Mouse (Mus musculus): Measurements from ENCODE around the gene Tmem235. TPM values are rescaled to one million over a fixed set of nuclear protein-coding genes. Genes with fewer than 3 reads are reported as not detected.

Gene Tmem235
- total RNA-seq, 2 experiments from 2014 or later: 0.33 TPM; not detected in 1

- DNase-seq: no peak
Measured at GRCm38 (mm10) chr11:117865988-117866387, 5.4 kb downstream of the Tmem235 start.

GRCm38 (mm10) chr11:117870688-117871365 is 10.3 kb downstream of the Tmem235 start:
- DNase-seq: peak; percentile 71

GRCm38 (mm10) chr11:117871376-117871775 is 10.8 kb downstream of the Tmem235 start:
- DNase-seq: no peak

- DNase-seq: no peak
Measured at GRCm38 (mm10) chr11:117871911-117872584, 11.5 kb downstream of the Tmem235 start.

GRCm38 (mm10) chr11:117872861-117873608 is 12.5 kb downstream of the Tmem235 start, which contains the start of gene Tha1:
Tha1 (minus strand) TSS chr11:117873481.
- peak; percentile 68 to 73 for DNase-seq

GRCm38 (mm10) chr11:117874419-117874818 is 13.9 kb downstream of the Tmem235 start:
- no peak for DNase-seq

GRCm38 (mm10) chr11:117875681-117876080 is 15.1 kb downstream of the Tmem235 start:
- no peak for DNase-seq

- peak; percentile 27 to 44 for DNase-seq
Measured at GRCm38 (mm10) chr11:117877917-117878745, 17.6 kb downstream of the Tmem235 start.

GRCm38 (mm10) chr11:117878892-117879291 is 18.3 kb downstream of the Tmem235 start:
- DNase-seq: no peak

GRCm38 (mm10) chr11:117879676-117880075 is 19.1 kb downstream of the Tmem235 start:
- DNase-seq: no peak

GRCm38 (mm10) chr11:117880336-117880976 is 19.9 kb downstream of the Tmem235 start:
- no peak for DNase-seq

GRCm38 (mm10) chr11:117880977-117881358 is 20.4 kb downstream of the Tmem235 start:
- DNase-seq: no peak

GRCm38 (mm10) chr11:117881787-117882186 is 21.2 kb downstream of the Tmem235 start:
- no peak for DNase-seq

GRCm38 (mm10) chr11:117882208-117882607 is 21.7 kb downstream of the Tmem235 start:
- DNase-seq: no peak

GRCm38 (mm10) chr11:117886000-117886399 is 25.4 kb downstream of the Tmem235 start:
- no peak for DNase-seq

- DNase-seq: no peak
Measured at GRCm38 (mm10) chr11:117888168-117888852, 27.8 kb downstream of the Tmem235 start.

- DNase-seq: no peak
Measured at GRCm38 (mm10) chr11:117888853-117889822, 28.6 kb downstream of the Tmem235 start.

- no peak for DNase-seq
Measured at GRCm38 (mm10) chr11:117889887-117890340, 29.4 kb downstream of the Tmem235 start.

- no peak for DNase-seq
Measured at GRCm38 (mm10) chr11:117890519-117891282, 30.1 kb downstream of the Tmem235 start.

Measured in layer of hippocampus, postnatal 36 days (tissue).